In genomic region chr3:142493536-142494061, GRCm38 (mm10) we compare ENCODE assay signal across 8 mouse cellular contexts. TPM values are rescaled to one million over a fixed set of nuclear protein-coding genes. Genes with fewer than 3 reads are reported as not detected.
A peak's percentile ranks its signal among the peaks of the same experiment; 100 is the strongest.
DNase-seq lines count a peak whose midpoint lies in the region; ATAC-seq and TF ChIP-seq lines count a peak whose summit lies in the region.

Gbp5 (plus strand) TSS chr3:142493978.

- no peak within 1 kb of the TSS for H3K9ac ChIP-seq in hindbrain, embryonic 13.5 days
- H3K9ac ChIP-seq in midbrain, embryonic 14.5 days (replicated peaks; ENCODE audit: low read length) = no peak within 1 kb of the TSS

- peak; percentile 50 for DNase-seq in embryo, embryonic 10 days (ENCODE audit: low spot score)
- DNase-seq in embryo, embryonic 9.5 days (ENCODE audit: extremely low spot score) = no peak
- DNase-seq in Muller cell, postnatal 12 days (ENCODE audit: inconsistent ontology term) = peak; percentile 19
- DNase-seq in left cerebral cortex, postnatal 14 days (ENCODE audit: low spot score in 2 of 2) = peak; percentile 47 to 55
- DNase-seq in midbrain, embryonic 14.5 days = peak; percentile 70
- DNase-seq in thymus, adult 2 months = peak; percentile 68

- no peak within 1 kb of the TSS for H3K27ac ChIP-seq in embryonic fibroblast, embryonic 13.5 days (ENCODE audit: insufficient read depth, low read length)
- no peak within 1 kb of the TSS for H3K27ac ChIP-seq in hindbrain, embryonic 13.5 days
- H3K27ac ChIP-seq in midbrain, embryonic 14.5 days (replicated peaks; ENCODE audit: low read depth, low read length) = no peak within 1 kb of the TSS
- no peak within 1 kb of the TSS for H3K27ac ChIP-seq in thymus, adult 2 months (ENCODE audit: control insufficient read depth, insufficient read depth, low read length)

- H3K4me3 ChIP-seq in embryonic fibroblast, embryonic 13.5 days (ENCODE audit: insufficient read depth, low read length) = no peak within 1 kb of the TSS
- H3K4me3 ChIP-seq in hindbrain, embryonic 13.5 days = no peak within 1 kb of the TSS
- no peak within 1 kb of the TSS for H3K4me3 ChIP-seq in midbrain, embryonic 14.5 days (replicated peaks; ENCODE audit: low read depth, low read length)
- H3K4me3 ChIP-seq in thymus, adult 2 months (ENCODE audit: control insufficient read depth, insufficient read depth, low read length) = no peak within 1 kb of the TSS

- no peak for TF ChIP-seq POLR2A in embryonic fibroblast, embryonic 13.5 days (IDR thresholded peaks at IDR 0.05; ENCODE audit: low read depth, low read length)
- no peak for TF ChIP-seq POLR2A in thymus, adult 2 months (IDR thresholded peaks at IDR 0.05; ENCODE audit: control insufficient read depth, extremely low read depth, insufficient read depth, low read length, poor library complexity)

- intact Hi-C loops in left cerebral cortex, postnatal 14 days (cut with DNase I) = loop anchor here (1.0 to 5.0 kb wide), 3 partner anchors 68 to 154 kb away; partner anchors contain the start of gene Gbp2

- H3K36me3 ChIP-seq in hindbrain, embryonic 13.5 days = no peaks in the 10 kb centered on the region
- H3K36me3 ChIP-seq in midbrain, embryonic 14.5 days (ENCODE audit: control insufficient read depth, insufficient read depth, low read length) = no peaks in the 10 kb centered on the region
- H3K36me3 ChIP-seq in thymus, adult 2 months (ENCODE audit: control insufficient read depth, insufficient read depth, low read length) = no peaks in the 10 kb centered on the region

- no peaks in the 10 kb centered on the region for H3K9me3 ChIP-seq in hindbrain, embryonic 13.5 days
- H3K9me3 ChIP-seq in midbrain, embryonic 14.5 days (ENCODE audit: control insufficient read depth, low read length) = no peaks in the 10 kb centered on the region

- H3K4me1 ChIP-seq in embryonic fibroblast, embryonic 13.5 days (ENCODE audit: control insufficient read depth, insufficient read depth, low read length) = no peaks in the 10 kb centered on the region
- no peaks in the 10 kb centered on the region for H3K4me1 ChIP-seq in hindbrain, embryonic 13.5 days (replicated peaks)
- no peaks in the 10 kb centered on the region for H3K4me1 ChIP-seq in midbrain, embryonic 14.5 days (ENCODE audit: control insufficient read depth, insufficient read depth, low read length)
- H3K4me1 ChIP-seq in thymus, adult 2 months (replicated peaks; ENCODE audit: control insufficient read depth, insufficient read depth, low read length) = peaks cover 8% of the 10 kb centered on the region

- H3K27me3 ChIP-seq in hindbrain, embryonic 13.5 days = no peaks in the 10 kb centered on the region
- no peaks in the 10 kb centered on the region for H3K27me3 ChIP-seq in midbrain, embryonic 14.5 days (ENCODE audit: control insufficient read depth, insufficient read depth, low read length)
- H3K27me3 ChIP-seq in thymus, adult 2 months (ENCODE audit: control insufficient read depth, insufficient read depth, low read length) = no peaks in the 10 kb centered on the region

- peak; percentile 52; the same call in 1 of the 2 replicates for ATAC-seq in hindbrain, embryonic 13.5 days (ENCODE audit: low FRiP score)
- ATAC-seq in midbrain, embryonic 14.5 days (ENCODE audit: low FRiP score, low TSS enrichment) = peak; percentile 53; the same call in 1 of the 2 replicates

- 84% methylated on average over 6 of the region's 6 CpGs for WGBS in hindbrain, embryonic 13.5 days
- WGBS in midbrain, embryonic 14.5 days = 81% methylated on average over 6 of the region's 6 CpGs
- WGBS in thymus, adult 2 months = 12% methylated on average over 6 of the region's 6 CpGs

- peak; percentile 11; the same call in 1 of the 2 replicates for TF ChIP-seq CTCF in embryonic fibroblast, embryonic 13.5 days (IDR thresholded peaks at IDR 0.05; ENCODE audit: borderline replicate concordance, insufficient read depth, low read length)
- no peak for TF ChIP-seq CTCF in thymus, adult 2 months (IDR thresholded peaks at IDR 0.05; ENCODE audit: borderline replicate concordance, control insufficient read depth, extremely low read depth, insufficient read depth, low read length, poor library complexity)

- no peak within 1 kb of the TSS for H3K4me2 ChIP-seq in hindbrain, embryonic 13.5 days
- no peak within 1 kb of the TSS for H3K4me2 ChIP-seq in midbrain, embryonic 14.5 days (ENCODE audit: low read length)

RNA-seq across cellular contexts. Expression of gene Gbp5, which starts in this region (rescaled TPM):
- 0.67 TPM in 1 of 2 replicates, not detected in the other for polyA plus RNA-seq in embryonic fibroblast, embryonic 13.5 days (2011; ENCODE audit: insufficient read length, low read depth, missing spikeins)
- polyA plus RNA-seq in hindbrain, embryonic 13.5 days (2015; fragmentation: Nextera tagmentation; extraction: Ambion mirVana) = 0.13 TPM in 1 of 2 replicates, not detected in the other
- total RNA-seq in left cerebral cortex, postnatal 14 days (2021) = 1 to 10 TPM; 2.0 to 2.2 TPM
- 0.26 TPM in 1 of 2 replicates, not detected in the other for polyA plus RNA-seq in midbrain, embryonic 14.5 days (2014; fragmentation: Nextera tagmentation; extraction: Ambion mirVana)
- polyA plus RNA-seq in thymus, adult 2 months (2012; rRNA removed) = 3.7 and 4.2 TPM in 2 replicates

Comparison
In these comparisons a context has a peak if more than half of its experiments do, and no peak if none do; other contexts are left out.
1. Peak in ATAC-seq in hindbrain, embryonic 13.5 days; RNA of the gene not detected or under 1 TPM.
2. Peak in DNase-seq and ATAC-seq in midbrain, embryonic 14.5 days; RNA of the gene not detected or under 1 TPM.